Mouse (Mus musculus): ENCODE measurements around the gene Hecw1. TPM values are rescaled to one million over a fixed set of nuclear protein-coding genes. Genes with fewer than 3 reads are reported as not detected.

The Hecw1 gene
- total and polyA plus RNA-seq, 2 experiments from 2014 or later, result 0.34 to 0.37 TPM

DNA sequence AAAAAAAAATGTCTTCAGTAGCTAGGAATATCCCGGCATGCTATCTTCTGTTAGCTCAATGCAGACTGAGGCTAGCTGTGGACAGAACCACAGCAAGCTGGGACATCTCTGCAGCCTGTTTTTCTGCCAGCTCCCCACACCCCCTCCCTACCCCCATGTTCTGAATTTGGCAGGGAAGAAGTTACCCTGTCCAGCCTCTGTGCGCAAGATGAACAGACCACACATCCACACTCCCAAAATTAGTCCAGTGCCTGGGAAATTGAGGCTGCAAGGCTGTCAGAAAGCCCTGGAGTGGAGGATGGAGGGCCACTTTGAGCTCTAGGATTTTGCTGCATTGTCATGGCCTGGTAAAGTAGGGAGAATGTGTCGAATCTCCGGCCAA lies 1.3 kb downstream of the Hecw1 start:
- H3K4me2 ChIP-seq (ENCODE audit: low read depth, low read length), result peak overlapping the region; percentile 92
- H3K9me3 ChIP-seq (replicated peaks; ENCODE audit: control insufficient read depth, low read length), result no peaks in the 10 kb centered on the region
- H3K4me3 ChIP-seq (ENCODE audit: low read depth, low read length), result peak overlapping the region; percentile 48; the same call in 1 of the 2 replicates
- no peak overlapping the region for H3K27ac ChIP-seq (ENCODE audit: low read depth)
- ATAC-seq (ENCODE audit: insufficient read depth, low read depth) (no peak; the same call in 1 of the 2 replicates), DNase-seq (ENCODE audit: low spot score) (no peak)
- peaks cover 10% of the 10 kb centered on the region; the same call in 1 of the 2 replicates for H3K27me3 ChIP-seq (ENCODE audit: control insufficient read depth, insufficient read depth, low read length)
- 14% methylated on average over 4 of the region's 4 CpGs for WGBS
- H3K4me1 ChIP-seq (ENCODE audit: control insufficient read depth, insufficient read depth), result peaks cover 7% of the 10 kb centered on the region
- TF ChIP-seq EP300 (IDR thresholded peaks at IDR 0.05; ENCODE audit: low read depth) (no peak), CTCF (IDR thresholded peaks at IDR 0.05; ENCODE audit: low read depth) (no peak)
- no peak overlapping the region for H3K9ac ChIP-seq (replicated peaks; ENCODE audit: low read depth, low read length)
- H3K36me3 ChIP-seq (replicated peaks; ENCODE audit: control insufficient read depth, insufficient read depth, low read length), result no peaks in the 10 kb centered on the region

- Histone ChIP-seq H3K4me1 (ENCODE audit: control insufficient read depth, insufficient read depth) (peaks cover 7% of the 10 kb centered on the region), H3K27me3 (ENCODE audit: control insufficient read depth, insufficient read depth, low read length) (peaks cover 10% of the 10 kb centered on the region; the same call in 1 of the 2 replicates), H3K4me3 (ENCODE audit: low read depth, low read length) (no peak overlapping the region), H3K9ac (replicated peaks; ENCODE audit: low read depth, low read length) (no peak overlapping the region), H3K36me3 (replicated peaks; ENCODE audit: control insufficient read depth, insufficient read depth, low read length) (no peaks in the 10 kb centered on the region), H3K9me3 (replicated peaks; ENCODE audit: control insufficient read depth, low read length) (no peaks in the 10 kb centered on the region), H3K27ac (ENCODE audit: low read depth) (no peak overlapping the region), H3K4me2 (ENCODE audit: low read depth, low read length) (no peak overlapping the region)
- DNase-seq (ENCODE audit: low spot score), result no peak
- WGBS, result 63% methylated on average over 3 of the region's 3 CpGs
- no peak for TF ChIP-seq EP300 (IDR thresholded peaks at IDR 0.05; ENCODE audit: low read depth)
- no peak for TF ChIP-seq CTCF (IDR thresholded peaks at IDR 0.05; ENCODE audit: low read depth)
- no peak for ATAC-seq (ENCODE audit: insufficient read depth, low read depth)
These were observed 3.4 kb downstream of the Hecw1 start for GRCm38 (mm10) chr13:14519605-14520004.

DNA sequence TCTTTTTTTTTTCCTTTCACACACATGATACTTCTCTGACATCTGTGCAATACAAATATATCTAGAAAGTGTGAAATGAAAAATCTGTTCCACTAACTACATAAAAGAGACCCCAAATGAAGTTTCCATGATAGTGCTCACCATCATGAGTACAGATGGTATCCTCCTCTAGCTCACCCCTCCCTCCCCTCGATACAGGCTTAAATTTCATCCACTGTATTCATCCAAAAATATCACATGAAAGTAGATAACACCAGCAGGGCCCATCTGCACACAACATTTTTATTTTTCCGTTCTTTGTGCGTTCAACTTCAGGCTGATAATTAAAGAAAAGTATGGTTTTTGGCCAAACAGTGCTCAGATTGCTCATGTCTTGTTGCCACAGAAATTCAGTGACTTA lies 5.5 kb downstream of the Hecw1 start:
- H3K27me3 ChIP-seq (ENCODE audit: control insufficient read depth, insufficient read depth, low read length), result 0 out of 2 replicates have a peak, but pooled peaks cover 5% of the 10 kb centered on the region
- TF ChIP-seq CTCF (IDR thresholded peaks at IDR 0.05; ENCODE audit: low read depth) (no peak), EP300 (IDR thresholded peaks at IDR 0.05; ENCODE audit: low read depth) (no peak)
- 66% methylated on average over 3 of the region's 3 CpGs for WGBS
- H3K4me2 ChIP-seq (ENCODE audit: low read depth, low read length), result no peak overlapping the region
- no peaks in the 10 kb centered on the region for H3K36me3 ChIP-seq (replicated peaks; ENCODE audit: control insufficient read depth, insufficient read depth, low read length)
- H3K9me3 ChIP-seq (replicated peaks; ENCODE audit: control insufficient read depth, low read length), result no peaks in the 10 kb centered on the region
- no peak overlapping the region for H3K27ac ChIP-seq (ENCODE audit: low read depth)
- H3K4me3 ChIP-seq (ENCODE audit: low read depth, low read length), result no peak overlapping the region
- DNase-seq (ENCODE audit: low spot score), result no peak
- ATAC-seq (ENCODE audit: insufficient read depth, low read depth), result no peak
- H3K4me1 ChIP-seq (ENCODE audit: control insufficient read depth, insufficient read depth), result peaks cover 2% of the 10 kb centered on the region
- H3K9ac ChIP-seq (replicated peaks; ENCODE audit: low read depth, low read length), result no peak overlapping the region

DNA sequence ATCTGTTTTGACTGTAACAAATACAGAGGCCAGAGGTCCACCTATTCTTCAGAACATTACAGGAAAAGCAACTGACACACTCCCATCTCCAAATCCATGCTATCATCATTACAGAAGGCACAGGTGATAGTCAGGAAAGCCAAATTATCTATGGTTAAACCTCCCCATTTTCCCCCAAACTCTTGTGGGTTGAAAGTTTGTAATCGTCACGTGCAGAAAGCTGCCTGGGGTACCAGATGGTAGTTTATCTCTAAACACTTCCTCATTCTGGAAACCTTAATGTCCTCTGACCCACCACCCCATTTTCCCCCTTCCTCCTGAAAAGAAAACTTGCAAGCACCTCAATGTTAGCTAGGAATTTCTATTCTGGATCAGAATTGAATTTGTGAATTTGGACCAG lies 7.9 kb downstream of the Hecw1 start:
- no peaks in the 10 kb centered on the region for H3K36me3 ChIP-seq (replicated peaks; ENCODE audit: control insufficient read depth, insufficient read depth, low read length)
- no peak overlapping the region for H3K4me3 ChIP-seq (ENCODE audit: low read depth, low read length)
- H3K4me2 ChIP-seq (ENCODE audit: low read depth, low read length), result no peak overlapping the region
- H3K27ac ChIP-seq (ENCODE audit: low read depth), result no peak overlapping the region
- no peaks in the 10 kb centered on the region for H3K27me3 ChIP-seq (ENCODE audit: control insufficient read depth, insufficient read depth, low read length)
- TF ChIP-seq CTCF (IDR thresholded peaks at IDR 0.05; ENCODE audit: low read depth) (no peak), EP300 (IDR thresholded peaks at IDR 0.05; ENCODE audit: low read depth) (no peak)
- DNase-seq (ENCODE audit: low spot score), result no peak
- 51% methylated on average over 2 of the region's 2 CpGs for WGBS
- no peaks in the 10 kb centered on the region for H3K4me1 ChIP-seq (ENCODE audit: control insufficient read depth, insufficient read depth)
- no peaks in the 10 kb centered on the region for H3K9me3 ChIP-seq (replicated peaks; ENCODE audit: control insufficient read depth, low read length)
- no peak overlapping the region for H3K9ac ChIP-seq (replicated peaks; ENCODE audit: low read depth, low read length)
- no peak for ATAC-seq (ENCODE audit: insufficient read depth, low read depth)

GRCm38 (mm10) chr13:14513934-14514333 lies 9.1 kb downstream of the Hecw1 start:
- ATAC-seq (ENCODE audit: insufficient read depth, low read depth) (no peak), DNase-seq (ENCODE audit: low spot score) (no peak)
- H3K4me1 ChIP-seq (ENCODE audit: control insufficient read depth, insufficient read depth), result no peaks in the 10 kb centered on the region
- no peak overlapping the region for H3K4me3 ChIP-seq (ENCODE audit: low read depth, low read length)
- TF ChIP-seq CTCF (IDR thresholded peaks at IDR 0.05; ENCODE audit: low read depth), result no peak
- no peak for TF ChIP-seq EP300 (IDR thresholded peaks at IDR 0.05; ENCODE audit: low read depth)
- H3K9ac ChIP-seq (replicated peaks; ENCODE audit: low read depth, low read length), result no peak overlapping the region
- H3K9me3 ChIP-seq (replicated peaks; ENCODE audit: control insufficient read depth, low read length), result no peaks in the 10 kb centered on the region
- H3K36me3 ChIP-seq (replicated peaks; ENCODE audit: control insufficient read depth, insufficient read depth, low read length), result no peaks in the 10 kb centered on the region
- no peak overlapping the region for H3K27ac ChIP-seq (ENCODE audit: low read depth)
- H3K27me3 ChIP-seq (ENCODE audit: control insufficient read depth, insufficient read depth, low read length), result no peaks in the 10 kb centered on the region
- H3K4me2 ChIP-seq (ENCODE audit: low read depth, low read length), result no peak overlapping the region

DNA sequence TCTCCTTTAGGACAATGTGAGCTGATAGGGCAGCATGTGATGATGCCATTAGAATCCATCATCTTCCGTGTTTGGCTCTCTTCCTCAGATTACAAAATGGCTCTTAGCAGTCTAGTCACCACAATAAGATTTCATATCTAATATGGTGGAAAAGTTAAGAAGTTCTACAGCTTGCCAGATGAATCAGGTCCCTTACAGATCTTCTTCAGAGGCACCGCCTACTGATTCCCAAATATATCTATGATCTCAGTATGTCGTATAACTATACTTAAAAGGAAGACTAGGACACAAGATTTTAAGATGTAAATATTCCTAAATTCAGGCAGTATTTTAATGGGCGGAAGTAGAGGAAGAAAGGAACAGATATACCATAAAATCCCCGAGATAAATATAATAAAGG lies 16.3 kb downstream of the Hecw1 start:
- H3K9ac ChIP-seq (replicated peaks; ENCODE audit: low read depth, low read length), result no peak overlapping the region
- no peaks in the 10 kb centered on the region for H3K4me1 ChIP-seq (ENCODE audit: control insufficient read depth, insufficient read depth)
- H3K36me3 ChIP-seq (replicated peaks; ENCODE audit: control insufficient read depth, insufficient read depth, low read length), result no peaks in the 10 kb centered on the region
- H3K4me3 ChIP-seq (ENCODE audit: low read depth, low read length), result no peak overlapping the region
- ATAC-seq (ENCODE audit: insufficient read depth, low read depth) (no peak), DNase-seq (ENCODE audit: low spot score) (no peak)
- H3K27ac ChIP-seq (ENCODE audit: low read depth), result no peak overlapping the region
- H3K27me3 ChIP-seq (ENCODE audit: control insufficient read depth, insufficient read depth, low read length), result no peaks in the 10 kb centered on the region
- 72% methylated on average over 5 of the region's 5 CpGs for WGBS
- TF ChIP-seq EP300 (IDR thresholded peaks at IDR 0.05; ENCODE audit: low read depth) (no peak), CTCF (IDR thresholded peaks at IDR 0.05; ENCODE audit: low read depth) (no peak)
- H3K9me3 ChIP-seq (replicated peaks; ENCODE audit: control insufficient read depth, low read length), result no peaks in the 10 kb centered on the region
- no peak overlapping the region for H3K4me2 ChIP-seq (ENCODE audit: low read depth, low read length)

All from heart, postnatal 0 days (tissue).